Mouse (Mus musculus) layer of hippocampus, adult 2 months (tissue): ENCODE results near the gene Gm16223. TPM values are rescaled to one million over a fixed set of nuclear protein-coding genes. Genes with fewer than 3 reads are reported as not detected.

ENCODE experiments used
- DNase-seq, 2 experiments: peaks; one replicate each; pipeline ENCODE4 v3.0.0; 2022; ENCODE audit warnings: low spot score in 2 of 2
- H3K27ac ChIP-seq: fragments of 200-600 bp; 2 replicates; pipeline ENCODE4 v1.8.1; 2022
- H3K4me3 ChIP-seq: fragments of 200-600 bp; 2 replicates; pipeline ENCODE4 v1.8.1; 2022; ENCODE audit warnings: mild to moderate bottlenecking
- CTCF ChIP-seq: fragments of 200-600 bp; conservative IDR thresholded peaks from 2 replicates; pipeline ENCODE4 v1.8.1; 2022; ENCODE audit warnings: antibody characterized with exemption, mild to moderate bottlenecking, moderate library complexity
- total RNA-seq, 2 experiments: library from RNA; stranded (reverse); gene quantifications; 2 replicates each; pipeline ENCODE4 v1.2.3; 2021

Gene Gm16223
- total RNA-seq, 2 experiments from 2014 or later: 0.12 TPM; not detected in 1

DNA sequence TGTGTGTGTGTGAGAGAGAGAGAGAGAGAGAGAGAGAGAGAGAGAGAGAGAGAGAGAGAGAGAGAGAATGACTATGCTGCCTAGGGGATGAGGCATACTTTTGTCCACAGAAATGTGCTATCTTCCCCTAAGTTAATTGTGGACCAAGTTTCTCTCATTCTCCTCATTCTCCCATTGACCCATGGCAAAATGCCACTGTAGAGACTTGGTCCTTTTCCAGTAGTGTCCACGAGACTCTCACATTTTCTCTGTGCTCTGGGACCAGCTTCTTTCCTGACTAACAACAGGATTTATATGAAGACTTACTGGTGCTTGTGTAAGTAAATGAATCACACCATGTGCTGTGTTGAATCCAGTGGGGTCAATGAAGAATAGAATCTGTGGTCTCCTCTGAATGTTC is 98.6 kb downstream of the Gm16223 start:
- no peak for TF ChIP-seq CTCF
- Histone ChIP-seq H3K4me3 (no peak overlapping the region), H3K27ac (no peak overlapping the region)
- DNase-seq: no peak

- peak in 1 of 2 experiments; percentile 52 for DNase-seq
- Histone ChIP-seq H3K4me3 (no peak overlapping the region), H3K27ac (peak overlapping the region; percentile 39; the same call in 1 of the 2 replicates)
- TF ChIP-seq CTCF: no peak
Observed at GRCm38 (mm10) chr5:42168071-42168470, 100.3 kb downstream of the Gm16223 start.

DNA sequence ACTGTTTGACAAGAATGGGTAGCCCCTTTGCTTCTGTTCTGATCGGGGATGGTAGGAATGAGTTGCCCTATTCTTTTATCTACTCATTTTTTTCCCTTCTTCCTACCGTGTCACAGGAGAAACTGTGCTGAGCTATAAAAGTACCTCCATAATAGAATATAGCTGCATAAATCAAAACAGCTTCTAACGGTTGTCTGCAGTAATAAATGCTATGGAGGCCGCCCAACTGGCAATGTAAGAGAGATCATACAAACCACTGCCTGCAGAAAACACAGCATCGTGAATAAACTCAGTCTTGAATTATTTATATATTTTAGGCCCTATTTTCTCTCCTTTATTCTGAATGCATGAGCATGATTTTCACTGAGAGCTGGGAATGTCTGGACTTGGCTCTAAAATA is 101.0 kb downstream of the Gm16223 start:
- DNase-seq: no peak
- TF ChIP-seq CTCF: no peak
- H3K4me3 ChIP-seq: no peak overlapping the region
- H3K27ac ChIP-seq: peak overlapping the region; percentile 39; the same call in 1 of the 2 replicates

- H3K27ac ChIP-seq: no peak overlapping the region
- no peak overlapping the region for H3K4me3 ChIP-seq
- TF ChIP-seq CTCF: peak; percentile 75
- DNase-seq: peak in 1 of 2 experiments; percentile 26
Observed at GRCm38 (mm10) chr5:42174109-42174508, 106.3 kb downstream of the Gm16223 start.

DNA sequence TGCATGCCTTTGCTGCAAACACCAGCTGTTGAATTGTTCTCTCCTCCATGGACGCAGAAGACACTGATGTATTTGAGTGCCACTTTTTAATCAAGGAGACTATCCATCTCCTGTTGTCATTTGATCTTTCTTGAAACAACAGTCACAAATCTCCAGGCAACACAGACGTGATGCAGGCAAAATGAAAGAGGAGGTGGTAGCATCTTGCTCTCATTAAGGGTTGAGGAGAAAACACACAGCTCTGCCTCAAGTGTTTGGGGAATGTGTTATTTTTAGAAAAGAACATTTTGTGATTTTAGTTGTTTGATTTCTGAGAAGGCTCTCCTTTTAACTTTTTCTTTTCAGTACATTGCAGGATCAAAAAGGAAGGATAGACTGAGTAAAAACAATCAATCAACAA is 107.7 kb downstream of the Gm16223 start:
- no peak overlapping the region for H3K4me3 ChIP-seq
- no peak overlapping the region for H3K27ac ChIP-seq
- no peak for TF ChIP-seq CTCF
- peak in 1 of 2 experiments; percentile 25 for DNase-seq

DNA sequence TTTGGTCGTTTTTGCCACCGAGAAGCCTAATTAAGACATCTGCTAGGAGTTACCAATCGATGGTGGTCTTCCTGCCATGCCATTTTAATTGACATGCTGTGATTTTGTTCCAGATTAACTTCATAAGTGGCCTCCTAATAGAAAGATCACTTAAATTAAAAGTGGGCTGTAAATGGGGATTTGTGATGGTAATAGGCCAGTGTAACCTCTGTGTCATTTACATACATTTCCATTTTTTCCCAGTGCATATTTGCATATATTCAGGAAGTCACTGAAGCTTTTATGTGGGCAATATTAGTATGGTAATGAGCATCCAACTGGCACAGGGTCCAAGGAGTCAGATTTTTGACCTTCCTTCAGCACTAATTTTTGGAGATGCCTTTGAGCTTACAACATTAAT is 130.7 kb downstream of the Gm16223 start:
- no peak overlapping the region for H3K27ac ChIP-seq
- H3K4me3 ChIP-seq: no peak overlapping the region
- TF ChIP-seq CTCF: no peak
- DNase-seq: no peak

- TF ChIP-seq CTCF: no peak
- Histone ChIP-seq H3K27ac (no peak overlapping the region), H3K4me3 (no peak overlapping the region)
- DNase-seq: no peak
Observed at GRCm38 (mm10) chr5:42207456-42208122, 139.8 kb downstream of the Gm16223 start.

GRCm38 (mm10) chr5:42211554-42212338 is 144.0 kb downstream of the Gm16223 start:
- no peak for TF ChIP-seq CTCF
- no peak for DNase-seq
- no peak overlapping the region for H3K4me3 ChIP-seq
- no peak overlapping the region for H3K27ac ChIP-seq

DNA sequence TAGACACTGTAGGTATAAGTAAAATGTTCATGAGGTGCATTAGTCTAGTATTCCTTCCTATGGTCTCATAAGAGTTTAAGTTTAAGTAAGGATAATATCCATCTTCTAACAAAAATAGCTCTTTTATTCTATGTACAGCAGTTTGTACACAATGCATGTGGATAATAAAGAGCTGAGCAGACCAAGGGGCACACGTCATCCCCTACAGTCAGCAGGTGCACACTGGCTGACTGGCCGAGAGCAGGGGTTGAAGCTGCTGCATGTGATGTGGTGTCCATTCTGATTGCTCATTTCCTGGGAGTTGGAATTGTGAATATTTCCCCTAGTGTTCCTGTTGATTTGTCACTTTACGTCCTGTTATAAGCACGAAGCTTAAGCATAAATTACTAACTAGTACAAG is 144.6 kb downstream of the Gm16223 start:
- no peak overlapping the region for H3K4me3 ChIP-seq
- no peak overlapping the region for H3K27ac ChIP-seq
- no peak for TF ChIP-seq CTCF

GRCm38 (mm10) chr5:42224840-42225239 is 157.1 kb downstream of the Gm16223 start:
- H3K27ac ChIP-seq: no peak overlapping the region
- TF ChIP-seq CTCF: no peak
- no peak for DNase-seq

More for the DNA sequence above, 144.6 kb downstream of the Gm16223 start:
- DNase-seq: no peak

GRCm38 (mm10) chr5:42228631-42229030 is 160.9 kb downstream of the Gm16223 start:
- no peak overlapping the region for H3K27ac ChIP-seq
- TF ChIP-seq CTCF: no peak
- DNase-seq: no peak

More at GRCm38 (mm10) chr5:42224840-42225239, 157.1 kb downstream of the Gm16223 start:
- H3K4me3 ChIP-seq: no peak overlapping the region

DNA sequence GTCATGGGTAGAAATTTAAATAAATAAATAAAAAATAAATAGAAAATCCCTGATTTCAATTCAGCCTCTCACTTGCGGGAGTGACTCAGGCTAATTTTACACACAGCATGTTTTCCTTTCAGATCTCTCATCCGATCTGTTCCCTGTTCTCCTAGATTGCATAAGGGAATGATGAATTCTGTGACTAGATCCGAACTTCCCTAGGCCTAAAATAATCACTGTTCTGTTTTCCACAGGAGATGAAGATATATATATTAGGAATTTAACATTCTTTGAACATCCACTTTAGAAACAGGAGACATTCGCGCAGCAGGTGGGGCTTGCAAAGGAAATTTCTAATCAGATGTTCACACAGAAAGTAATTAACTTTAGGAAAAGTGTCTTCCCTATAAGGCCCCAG is 171.5 kb downstream of the Gm16223 start:
- no peak overlapping the region for H3K4me3 ChIP-seq
- DNase-seq: peak; percentile 32 to 54
- no peak for TF ChIP-seq CTCF
- peak overlapping the region; percentile 81 for H3K27ac ChIP-seq

More at GRCm38 (mm10) chr5:42228631-42229030, 160.9 kb downstream of the Gm16223 start:
- no peak overlapping the region for H3K4me3 ChIP-seq

- no peak overlapping the region for H3K4me3 ChIP-seq
- H3K27ac ChIP-seq: peak overlapping the region; percentile 81
- no peak for TF ChIP-seq CTCF
- no peak for DNase-seq
Observed at GRCm38 (mm10) chr5:42239806-42240205, 172.0 kb downstream of the Gm16223 start.
